Mouse (Mus musculus) left cerebral cortex, adult 9 months (tissue): ENCODE results near the gene Pcnx.

ENCODE experiments used
- DNase-seq, 2 experiments: peaks; one replicate each; pipeline ENCODE4 v3.0.0; 2022; ENCODE audit warnings: low spot score in 2 of 2

Gene Pcnx

GRCm38 (mm10) chr12:81859351-81860307 is at the start of gene Pcnx:
Gene Pcnx, plus strand, starts transcription at chr12:81860023.
- peak in 1 of 2 experiments; percentile 72 for DNase-seq

- no peak for DNase-seq
These were observed 49.4 kb upstream of the Pcnx start for GRCm38 (mm10) chr12:81810417-81810816.

DNA sequence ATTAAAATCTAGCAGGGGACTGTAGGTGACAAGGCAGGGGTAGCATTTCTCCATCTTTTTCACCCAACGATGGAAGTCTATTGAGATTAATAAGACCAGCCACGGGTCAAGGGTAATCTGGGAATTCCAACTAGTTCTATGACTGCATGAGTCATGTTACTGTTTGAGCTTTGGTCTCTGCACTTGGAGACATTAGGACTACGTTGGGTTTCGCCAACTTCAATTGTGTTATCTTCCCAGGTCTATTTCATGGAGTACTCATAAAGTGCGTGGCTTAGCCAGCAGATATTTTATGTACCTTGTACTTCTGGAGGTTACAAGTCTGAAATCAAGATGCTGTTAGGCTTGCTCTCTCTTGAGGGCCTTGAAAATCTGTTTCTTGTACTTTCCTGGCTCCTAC is 45.1 kb upstream of the Pcnx start:
- no peak for DNase-seq

GRCm38 (mm10) chr12:81816330-81817125 is 43.3 kb upstream of the Pcnx start:
- DNase-seq: no peak

DNA sequence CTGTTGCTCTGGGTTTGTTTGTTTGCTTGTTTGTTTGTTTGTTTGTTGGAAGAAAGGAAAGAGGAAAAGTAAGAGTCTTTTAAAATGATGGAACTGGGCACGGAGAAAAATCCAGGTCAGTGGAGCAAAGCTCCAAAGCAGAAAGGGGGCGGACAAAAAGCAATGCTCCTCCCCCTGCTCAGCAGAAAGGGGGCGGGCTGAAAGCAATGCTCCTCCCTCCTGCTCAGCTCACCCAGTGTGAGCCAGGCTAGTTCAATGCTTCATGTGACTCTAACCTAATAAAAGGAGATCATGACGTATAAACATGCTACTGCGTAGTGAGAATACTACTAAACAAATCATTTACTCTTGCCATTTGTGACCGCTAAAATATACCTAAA is 42.7 kb upstream of the Pcnx start:
- no peak for DNase-seq

- peak; percentile 11 to 56 for DNase-seq
These were observed 39.1 kb upstream of the Pcnx start for GRCm38 (mm10) chr12:81820700-81821099.

GRCm38 (mm10) chr12:81822176-81822575 is 37.6 kb upstream of the Pcnx start:
- no peak for DNase-seq

DNA sequence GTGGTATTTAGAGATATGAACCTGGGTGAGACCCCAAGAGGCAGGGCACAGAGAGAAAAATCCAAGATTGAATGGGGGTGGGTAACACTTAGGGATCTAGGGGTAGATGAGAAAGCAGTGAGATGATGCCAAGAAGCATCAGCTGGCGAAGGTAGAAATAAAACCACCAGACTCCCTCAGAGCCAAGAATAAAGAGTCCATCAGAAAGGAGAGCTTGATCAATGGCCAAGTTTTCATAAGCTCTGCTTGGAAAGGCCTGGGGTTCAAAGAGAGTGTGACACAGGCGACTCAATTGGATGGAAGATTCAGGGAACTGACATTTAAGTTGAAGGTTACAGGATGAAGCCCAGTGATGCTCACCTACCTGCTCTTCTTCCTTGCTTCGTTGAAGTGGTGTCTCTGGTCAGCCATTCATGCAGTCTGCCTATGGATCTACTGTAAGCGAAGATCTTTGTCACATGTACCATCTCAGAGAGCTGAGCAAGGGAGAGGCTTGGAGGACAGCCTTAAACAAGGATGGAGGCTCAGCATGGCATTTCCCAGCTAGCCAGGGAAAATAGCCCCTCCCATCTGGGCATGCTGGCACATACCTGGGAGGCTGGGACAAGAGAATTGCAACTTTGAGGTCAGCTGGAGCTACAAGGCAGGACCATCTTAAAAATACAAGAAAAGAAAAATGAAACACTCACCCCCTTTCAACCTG is 36.9 kb upstream of the Pcnx start:
- no peak for DNase-seq

GRCm38 (mm10) chr12:81828355-81828754 is 31.5 kb upstream of the Pcnx start:
- DNase-seq: no peak

DNA sequence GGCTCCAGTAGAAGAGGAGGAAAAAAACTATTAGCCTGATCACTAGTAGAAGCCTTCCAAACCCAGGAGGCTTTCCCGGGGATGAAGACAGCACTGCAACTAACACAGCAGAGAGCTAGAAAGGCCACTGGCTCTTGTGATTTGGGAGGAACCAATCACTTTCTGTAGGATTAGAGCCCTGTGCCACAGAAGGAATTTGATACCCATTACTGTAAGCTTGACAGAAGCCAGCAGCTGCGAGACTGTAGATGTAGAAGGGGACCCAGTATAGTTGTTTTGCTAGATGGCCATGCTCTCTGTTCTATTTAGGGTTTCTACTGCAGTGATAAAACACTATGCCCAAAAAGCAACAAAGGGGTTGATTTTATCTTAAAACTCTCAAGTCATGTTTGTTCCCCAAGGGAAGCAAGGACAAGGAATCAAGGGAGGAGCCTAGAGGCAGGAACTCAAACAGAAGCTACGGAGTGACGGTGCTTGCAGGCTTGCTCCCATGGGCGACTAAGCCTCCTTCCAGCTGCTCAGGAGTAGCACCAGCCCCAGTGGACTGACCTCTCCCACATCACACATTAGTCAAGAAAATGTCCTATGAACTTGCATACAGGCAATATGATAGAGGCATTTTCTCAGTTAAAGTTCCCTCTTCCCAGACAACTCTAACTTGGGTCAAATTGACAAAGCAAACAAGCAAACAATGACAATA is 27.6 kb upstream of the Pcnx start:
- no peak for DNase-seq

- no peak for DNase-seq
These were observed 26.7 kb upstream of the Pcnx start for GRCm38 (mm10) chr12:81833094-81833493.

DNA sequence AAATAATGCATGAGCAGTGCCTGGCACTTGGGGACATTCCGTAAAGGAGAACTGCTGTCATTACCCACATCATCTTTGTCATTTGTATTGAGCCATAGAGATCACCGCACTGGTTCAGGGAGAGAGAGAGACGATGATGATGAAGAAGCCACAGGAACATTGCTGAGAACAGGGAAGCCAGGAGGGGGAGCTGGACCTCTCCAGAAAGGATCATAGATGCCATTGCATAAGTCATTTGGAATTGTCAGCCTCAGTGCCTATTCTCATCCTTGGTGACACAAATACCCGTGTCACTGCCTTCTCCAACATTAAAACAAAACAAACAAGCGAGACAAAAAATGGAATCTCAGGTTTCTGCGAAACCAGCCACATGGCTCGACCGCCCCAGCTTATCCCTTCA is 23.7 kb upstream of the Pcnx start:
- no peak for DNase-seq

GRCm38 (mm10) chr12:81837463-81837862 is 22.4 kb upstream of the Pcnx start:
- peak in 1 of 2 experiments; percentile 25 for DNase-seq

DNA sequence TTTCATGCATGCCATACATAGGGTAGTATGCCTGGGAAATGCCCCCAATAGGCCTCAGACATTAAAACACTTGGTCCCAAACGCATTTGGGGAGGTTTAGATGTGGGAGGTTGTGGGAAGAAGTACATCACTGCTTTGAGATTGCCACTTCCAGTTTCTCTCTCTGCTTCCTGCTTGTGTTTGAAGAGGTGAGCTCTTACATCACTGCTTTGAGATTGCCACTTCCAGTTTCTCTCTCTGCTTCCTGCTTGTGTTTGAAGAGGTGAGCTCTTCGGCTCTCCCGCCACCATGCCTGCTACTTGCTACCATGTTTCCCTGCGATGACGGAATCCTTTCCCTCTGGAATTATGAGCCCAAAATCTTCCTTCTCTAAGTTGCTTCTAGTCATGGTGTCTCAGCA is 20.2 kb upstream of the Pcnx start:
- DNase-seq: no peak

- DNase-seq: no peak
These were observed 18.8 kb upstream of the Pcnx start for GRCm38 (mm10) chr12:81841046-81841445.

- DNase-seq: no peak
These were observed 16.3 kb upstream of the Pcnx start for GRCm38 (mm10) chr12:81843501-81843900.

- no peak for DNase-seq
These were observed 15.3 kb upstream of the Pcnx start for GRCm38 (mm10) chr12:81844572-81844971.

DNA sequence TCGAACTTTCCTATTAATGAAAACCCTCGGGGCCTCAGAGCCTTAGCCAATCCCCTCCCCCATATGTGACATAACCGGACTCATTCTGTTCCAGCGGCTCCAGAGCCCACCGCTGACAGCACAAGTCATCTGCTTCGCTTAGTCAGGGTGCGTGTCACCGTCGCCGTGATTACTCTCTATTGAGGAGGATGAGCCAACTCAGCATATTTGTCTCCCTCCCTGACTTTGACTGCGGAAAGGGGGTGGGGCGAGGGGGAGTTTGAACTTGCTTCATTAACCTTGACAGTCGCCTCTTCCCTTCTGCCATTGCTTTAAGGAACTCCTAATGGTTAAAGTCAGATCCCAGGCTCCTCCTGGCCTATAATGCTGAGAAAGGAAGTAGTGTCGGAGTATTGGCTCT is 14.8 kb upstream of the Pcnx start:
- DNase-seq: no peak

GRCm38 (mm10) chr12:81849629-81850028 is 10.2 kb upstream of the Pcnx start:
- DNase-seq: no peak

GRCm38 (mm10) chr12:81852551-81852950 is 7.3 kb upstream of the Pcnx start:
- DNase-seq: no peak

DNA sequence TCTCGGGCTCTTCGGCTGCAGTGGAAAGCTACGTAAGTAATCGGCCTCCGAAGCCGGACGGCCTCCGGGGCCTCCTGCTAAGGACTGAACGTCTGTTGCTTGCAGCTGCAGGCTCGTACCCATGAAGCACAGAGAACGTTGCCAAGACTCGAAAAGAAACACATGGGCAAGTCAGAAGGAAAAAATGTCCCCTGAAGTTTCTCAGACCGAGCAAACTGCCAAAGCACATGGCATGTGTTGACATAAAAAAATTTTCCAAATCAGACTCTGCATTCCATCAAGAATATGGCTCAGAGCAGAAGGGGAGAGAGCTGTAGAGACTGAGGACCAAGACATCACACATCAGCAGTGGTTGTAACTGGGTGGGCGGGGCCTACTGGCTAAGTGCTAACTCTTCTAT is 6.8 kb upstream of the Pcnx start:
- DNase-seq: peak in 1 of 2 experiments; percentile 25

GRCm38 (mm10) chr12:81853543-81853942 is 6.3 kb upstream of the Pcnx start:
- no peak for DNase-seq
